Mouse (Mus musculus) embryonic fibroblast, embryonic 13.5 days (primary cell): ENCODE results near the gene Aco2. TPM values are rescaled to one million over a fixed set of nuclear protein-coding genes. Genes with fewer than 3 reads are reported as not detected.
A peak's percentile ranks its signal among the peaks of the same experiment; 100 is the strongest.

Experiments used
- H3K27ac ChIP-seq: 2 replicates; pipeline ENCODE4 v1.5.1; 2012; ENCODE audit warnings: low read length, control low read depth, inconsistent platforms; ENCODE audit not compliant: insufficient read depth
- H3K4me1 ChIP-seq: 2 replicates; pipeline ENCODE4 v1.6.1; 2011; ENCODE audit warnings: low read length; ENCODE audit not compliant: control insufficient read depth, insufficient read depth
- H3K4me3 ChIP-seq: 2 replicates; pipeline ENCODE4 v1.5.1; 2011; ENCODE audit warnings: mild to moderate bottlenecking, control low read depth, low read length; ENCODE audit not compliant: insufficient read depth
- CTCF ChIP-seq: IDR thresholded peaks from 2 replicates; pipeline ENCODE4 v1.5.1; 2011; ENCODE audit warnings: mild to moderate bottlenecking, control low read depth, low read length, moderate library complexity, borderline replicate concordance; ENCODE audit not compliant: insufficient read depth
- POLR2A ChIP-seq: IDR thresholded peaks from 2 replicates; pipeline ENCODE4 v1.6.1; 2011; ENCODE audit warnings: low read depth, mild to moderate bottlenecking, control low read depth, low read length, moderate library complexity
- polyA plus RNA-seq: library from polyadenylated mRNA; stranded (reverse); fragments of >200 nt; gene quantifications from 2 replicates; pipeline ENCODE4 v1.2.4, GENCODE M21; 2011; ENCODE audit warnings: low read depth; ENCODE audit not compliant: missing spikeins, insufficient read length

The Aco2 gene
- 143 and 150 TPM in 2 replicates for polyA plus RNA-seq

DNA sequence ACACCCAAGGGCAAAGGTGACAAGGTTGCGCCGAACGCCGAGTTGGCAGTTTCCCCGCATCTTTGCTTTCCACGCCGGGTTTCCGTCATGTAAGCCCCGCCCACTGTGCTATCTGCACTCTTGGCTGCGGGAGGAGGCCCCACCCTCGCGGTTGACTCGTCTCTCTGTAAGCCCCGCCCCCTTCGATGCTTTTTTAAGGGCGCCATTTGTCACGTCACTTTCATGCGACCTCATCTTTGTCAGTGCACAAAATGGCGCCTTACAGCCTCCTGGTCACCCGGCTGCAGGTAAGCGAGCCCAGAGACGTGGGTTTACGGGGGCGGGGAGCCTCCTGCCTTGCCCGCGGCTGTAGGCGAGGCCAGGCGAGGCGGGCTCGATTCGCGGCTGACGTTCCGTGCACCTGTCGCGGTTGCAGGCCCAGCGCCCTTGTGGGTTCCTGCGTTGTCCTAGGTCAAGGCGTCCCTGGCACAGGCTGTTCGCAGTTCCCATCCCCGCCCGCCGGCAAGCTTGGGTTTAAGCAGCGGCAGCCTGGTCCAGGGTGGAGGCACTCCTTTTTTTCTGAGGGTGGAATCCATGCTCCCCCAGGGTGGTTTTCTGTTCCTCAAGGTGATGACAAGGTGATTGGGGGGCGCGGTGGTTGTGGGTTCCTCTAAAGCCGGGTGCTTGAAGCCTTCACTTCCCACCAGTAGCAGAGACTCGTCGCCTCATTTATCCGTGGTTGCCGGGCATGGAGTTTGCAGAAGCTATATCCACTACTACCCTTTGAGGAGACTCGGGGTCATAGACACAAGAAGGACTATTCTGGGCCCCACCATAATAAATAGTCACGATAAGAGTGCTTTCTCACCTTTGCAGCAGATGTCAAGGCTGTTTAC is at the start of gene Aco2:
Gene Aco2, plus strand, starts transcription at position 48 of the 875 bp plus-strand sequence.
- H3K27ac ChIP-seq = peak within 1 kb of the TSS; percentile 98
- no peaks in the 10 kb centered on the region for H3K4me1 ChIP-seq
- TF ChIP-seq CTCF (no peak), POLR2A (peak; percentile 73)
- H3K4me3 ChIP-seq = peak within 1 kb of the TSS; percentile 73

DNA sequence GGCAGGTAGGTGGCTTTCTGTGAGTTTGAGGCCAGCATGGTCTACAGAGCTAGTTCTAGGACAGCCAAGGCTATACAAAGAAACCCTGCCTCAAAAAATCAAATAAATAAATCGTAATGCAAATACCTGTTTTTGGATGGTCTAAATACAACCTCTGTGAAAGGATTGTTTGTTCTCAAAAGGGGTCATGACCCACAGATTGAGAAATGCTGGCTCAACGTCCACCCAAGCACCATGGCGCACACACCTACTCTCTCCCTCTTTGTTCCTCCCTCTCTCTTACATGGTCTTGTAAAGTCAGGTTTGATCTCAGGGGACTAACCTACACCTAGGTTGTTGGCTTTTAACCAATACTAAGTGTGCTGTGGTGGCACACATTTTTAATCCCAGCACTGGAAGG is 49.5 kb upstream of the Aco2 start:
- Histone ChIP-seq H3K4me1 (no peaks in the 10 kb centered on the region), H3K27ac (no peak overlapping the region), H3K4me3 (no peak overlapping the region)
- TF ChIP-seq CTCF = no peak
- no peak for TF ChIP-seq POLR2A

DNA sequence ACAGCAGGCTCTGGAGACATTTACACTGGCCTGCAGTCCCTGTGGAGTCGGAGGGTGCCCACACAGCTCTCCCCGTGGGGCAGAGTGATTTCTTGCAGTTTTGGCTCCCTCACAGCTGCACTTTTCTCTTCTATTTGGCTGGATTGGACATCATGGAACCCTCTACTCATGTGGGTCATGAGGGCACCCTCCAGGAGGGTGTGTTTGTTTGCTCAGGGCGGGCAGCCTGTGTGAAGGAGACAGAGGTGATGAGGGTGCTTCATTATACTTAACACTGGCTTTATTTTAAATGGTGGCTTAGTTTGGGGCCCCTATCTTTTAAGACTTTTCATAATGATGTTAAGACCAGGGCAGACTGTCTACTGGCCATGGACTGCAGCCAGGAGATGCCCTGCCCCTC is 47.3 kb upstream of the Aco2 start:
- no peak overlapping the region for H3K4me3 ChIP-seq
- H3K27ac ChIP-seq = no peak overlapping the region
- no peak for TF ChIP-seq POLR2A
- no peak for TF ChIP-seq CTCF
- H3K4me1 ChIP-seq = no peaks in the 10 kb centered on the region

DNA sequence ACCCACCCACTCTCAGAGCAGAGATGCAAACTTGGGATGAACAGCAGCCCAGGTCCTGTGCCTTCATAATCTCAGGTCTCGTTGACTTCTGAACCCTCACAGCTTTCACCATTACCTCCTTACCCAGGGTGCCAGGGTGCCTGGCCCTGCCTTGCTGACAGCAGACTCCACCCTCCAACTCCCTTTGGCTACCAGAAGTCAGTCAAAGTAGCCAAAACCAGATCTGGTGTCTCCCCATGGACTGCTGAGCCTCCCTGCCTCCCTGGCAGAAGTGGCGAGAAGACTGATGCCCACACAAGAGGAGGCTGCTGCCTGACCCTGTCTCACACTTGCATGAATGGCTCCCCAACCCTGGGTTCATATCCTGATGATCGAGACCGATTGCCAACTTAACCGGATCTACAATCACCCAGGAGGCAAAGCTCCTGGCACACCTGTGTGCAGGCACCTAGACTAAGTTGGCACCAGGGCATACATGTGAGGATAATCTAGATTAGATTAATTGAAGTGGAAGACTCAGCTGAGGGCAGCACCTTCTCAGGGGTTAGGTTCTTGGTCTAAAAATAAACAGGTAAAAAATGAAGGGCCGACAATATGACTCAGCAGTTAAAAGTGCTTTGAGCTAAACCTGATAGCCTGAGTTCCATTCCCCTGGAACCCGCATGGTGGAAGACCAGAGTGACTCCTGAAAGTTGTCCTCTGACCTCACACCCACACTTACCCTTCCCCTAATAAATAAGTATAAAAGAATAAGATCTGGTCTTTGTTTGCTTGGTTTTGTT is 43.5 kb upstream of the Aco2 start:
- no peak overlapping the region for H3K27ac ChIP-seq
- no peaks in the 10 kb centered on the region for H3K4me1 ChIP-seq
- TF ChIP-seq CTCF = no peak
- H3K4me3 ChIP-seq = no peak overlapping the region

DNA sequence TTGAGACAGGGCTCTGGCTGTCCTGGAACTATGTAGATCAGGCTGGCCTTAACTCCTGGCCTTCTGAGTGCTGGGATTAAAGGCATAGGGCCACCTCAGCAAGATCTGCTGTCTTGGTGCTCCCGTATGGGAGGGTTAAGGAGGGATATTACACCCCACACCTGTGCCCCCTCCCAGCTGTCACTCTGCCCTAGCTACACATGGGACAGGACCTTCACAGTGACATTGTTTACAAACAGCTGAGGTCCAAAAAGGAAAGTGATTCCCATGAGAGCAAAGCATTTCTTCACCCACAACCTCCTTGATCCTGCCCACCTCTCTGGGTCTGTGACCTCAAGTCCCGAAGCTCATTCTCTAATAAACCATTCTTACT is 42.9 kb upstream of the Aco2 start:
- H3K4me1 ChIP-seq = no peaks in the 10 kb centered on the region
- H3K27ac ChIP-seq = no peak overlapping the region
- TF ChIP-seq POLR2A (no peak), CTCF (no peak)
- no peak overlapping the region for H3K4me3 ChIP-seq

- TF ChIP-seq CTCF = no peak
- no peak for TF ChIP-seq POLR2A
- no peak overlapping the region for H3K4me3 ChIP-seq
- no peaks in the 10 kb centered on the region for H3K4me1 ChIP-seq
- no peak overlapping the region for H3K27ac ChIP-seq
Measured at GRCm38 (mm10) chr15:81830530-81830929, 41.6 kb upstream of the Aco2 start.

GRCm38 (mm10) chr15:81831136-81831825 is 40.8 kb upstream of the Aco2 start:
- Histone ChIP-seq H3K4me1 (no peaks in the 10 kb centered on the region), H3K27ac (no peak overlapping the region), H3K4me3 (no peak overlapping the region)
- TF ChIP-seq CTCF (peak; percentile 95), POLR2A (no peak)

GRCm38 (mm10) chr15:81832219-81832618 is 39.9 kb upstream of the Aco2 start:
- Histone ChIP-seq H3K4me1 (no peaks in the 10 kb centered on the region), H3K4me3 (no peak overlapping the region), H3K27ac (no peak overlapping the region)
- no peak for TF ChIP-seq CTCF
- TF ChIP-seq POLR2A = no peak

GRCm38 (mm10) chr15:81833481-81833880 is 38.6 kb upstream of the Aco2 start:
- TF ChIP-seq POLR2A = no peak
- no peak for TF ChIP-seq CTCF
- no peak overlapping the region for H3K4me3 ChIP-seq

More at GRCm38 (mm10) chr15:81833481-81833880, 38.6 kb upstream of the Aco2 start:
- H3K4me1 ChIP-seq = no peaks in the 10 kb centered on the region; the same call in 1 of the 2 replicates
- H3K27ac ChIP-seq = no peak overlapping the region
